Mouse (Mus musculus) heart, postnatal 0 days (tissue): ENCODE measurements at regions not wholly inside any gene's neighbourhood (a gene's known extent, or its start where the extent isn't known, plus 50 kb on each side); places are given as distances from the start of the nearest gene placed in this dataset.

ENCODE experiments used
- CTCF ChIP-seq: IDR thresholded peaks from 2 replicates; pipeline ENCODE4 v1.5.1; 2016; ENCODE audit warnings: antibody characterized with exemption, control low read depth, low read depth
- EP300 ChIP-seq: IDR thresholded peaks from 2 replicates; pipeline ENCODE4 v1.6.1; 2016; ENCODE audit warnings: antibody characterized with exemption, low read depth

- TF ChIP-seq CTCF (no peak), EP300 (no peak)
Measured at GRCm38 (mm10) chr1:57666179-57666693, 107.7 kb upstream of the Spats2l start.
